Mouse (Mus musculus): ENCODE results near the gene Fry.

Fry gene

DNA sequence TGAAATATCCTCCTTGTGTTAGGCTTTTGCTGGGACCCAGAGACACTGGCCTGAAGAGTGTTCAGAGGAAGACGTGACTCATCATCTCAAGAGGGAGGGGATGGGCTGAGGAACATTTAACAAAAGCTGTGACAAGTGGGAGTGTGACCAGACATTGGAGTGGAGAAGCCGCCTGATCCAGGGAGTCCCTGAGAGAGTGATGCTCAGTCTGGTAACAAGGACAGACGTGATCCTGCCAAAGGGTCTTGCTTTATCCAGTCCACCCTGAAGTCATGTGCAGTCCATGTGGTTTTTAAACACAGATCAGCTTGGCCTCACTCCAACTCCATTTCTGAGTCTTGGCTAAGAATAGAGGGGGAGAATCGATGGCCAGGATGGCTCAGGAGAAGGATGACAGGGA lies 158.2 kb downstream of the Fry start:
- DNase-seq = no peak

DNA sequence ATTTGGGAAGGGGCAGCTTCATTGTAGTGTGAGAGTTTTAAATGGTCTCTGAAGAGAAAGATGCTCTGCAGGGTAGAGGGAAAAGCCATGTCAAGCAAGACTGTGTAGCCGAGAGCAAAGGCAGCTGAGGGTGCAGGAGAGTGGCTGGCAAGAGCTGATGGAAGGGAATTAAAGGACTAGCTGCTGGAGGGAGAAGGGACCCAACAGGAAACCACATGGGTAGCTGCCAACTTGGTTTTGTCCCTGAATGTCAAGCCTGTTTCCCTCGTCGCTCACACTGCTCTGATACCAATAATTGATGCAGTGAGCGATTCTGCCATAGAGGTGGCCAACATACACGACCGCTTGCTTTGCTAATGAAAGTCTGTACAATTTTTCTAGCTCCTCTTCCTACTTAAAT lies 160.9 kb downstream of the Fry start:
- DNase-seq = no peak

DNA sequence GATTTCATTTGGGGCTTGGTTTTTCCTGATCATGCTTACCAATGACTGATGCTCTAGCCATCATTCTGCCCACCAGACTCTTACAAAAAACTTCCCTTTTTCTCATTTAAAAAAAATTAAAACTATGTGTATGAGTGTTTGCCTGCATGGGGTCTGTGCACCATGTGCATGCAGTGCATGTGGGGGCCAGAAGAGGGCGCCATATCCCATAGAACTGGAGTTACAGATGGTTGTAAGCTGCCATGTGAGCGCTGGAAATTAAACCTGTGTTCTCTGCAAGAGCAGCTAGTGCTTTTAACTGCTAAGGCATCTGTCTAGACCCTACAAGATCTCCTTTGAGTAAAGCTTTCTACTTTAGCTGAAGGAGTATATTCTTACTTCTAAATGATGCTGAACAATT lies 162.6 kb downstream of the Fry start:
- no peak for DNase-seq

DNA sequence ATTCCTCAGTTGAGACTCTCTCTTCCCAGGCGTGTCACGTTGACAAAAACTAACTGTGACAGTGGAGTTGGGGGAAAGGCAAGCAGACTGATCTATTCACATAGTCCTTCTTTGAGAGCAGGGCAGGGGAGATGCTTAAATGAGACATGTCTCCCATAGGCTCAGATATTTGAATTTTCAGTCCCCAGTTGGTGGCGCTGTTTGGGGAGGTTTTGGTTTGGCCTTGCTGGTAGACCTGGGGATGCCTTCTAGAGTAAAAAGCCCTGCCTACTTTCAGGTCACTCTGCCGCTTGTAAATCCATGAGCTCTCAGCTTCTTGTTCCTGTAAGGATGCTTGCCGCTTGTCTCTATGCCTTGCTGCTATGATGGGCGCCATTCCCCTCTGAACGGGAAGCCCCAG lies 163.6 kb downstream of the Fry start:
- no peak for DNase-seq

DNA sequence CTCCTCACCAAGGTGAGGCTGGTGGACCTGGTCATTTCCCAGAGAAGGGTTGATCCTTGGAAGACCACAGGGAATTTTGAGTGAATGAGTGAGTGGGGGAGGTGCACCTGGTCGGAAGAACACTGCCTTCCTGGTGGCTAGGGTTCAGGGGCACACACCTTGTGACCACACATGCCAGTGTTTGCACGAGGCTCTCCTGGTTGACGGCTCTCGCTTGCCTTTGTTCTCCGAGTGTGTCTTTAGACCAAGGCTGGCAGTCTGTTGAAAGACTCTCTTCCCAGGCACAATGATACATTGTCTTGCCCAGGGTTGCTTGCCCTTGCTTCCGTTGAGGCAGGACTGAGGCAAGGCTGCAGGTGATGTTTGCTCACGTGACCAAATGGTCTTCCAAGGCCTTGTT lies 169.5 kb downstream of the Fry start:
- DNase-seq = no peak

DNA sequence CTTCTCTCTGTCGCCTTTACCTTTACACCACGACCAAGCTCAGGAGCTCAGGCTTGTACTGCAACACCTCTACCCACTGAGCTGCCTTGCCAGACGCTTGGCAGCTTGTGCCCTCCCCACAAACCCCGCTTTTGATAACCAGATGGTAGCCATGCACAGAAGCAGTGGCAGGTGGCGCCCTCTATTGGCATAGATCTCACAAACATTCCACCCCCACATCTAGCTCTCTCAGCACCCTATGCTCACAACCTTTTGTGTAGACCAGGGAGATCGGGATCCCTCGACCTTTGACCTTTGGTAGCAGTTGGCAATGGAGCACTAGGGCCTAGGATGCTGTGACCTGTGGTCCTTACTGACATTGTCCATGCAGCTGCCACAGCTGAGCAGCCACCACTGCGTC lies 171.2 kb downstream of the Fry start:
- DNase-seq = peak in 1 of 2 experiments; percentile 38

DNA sequence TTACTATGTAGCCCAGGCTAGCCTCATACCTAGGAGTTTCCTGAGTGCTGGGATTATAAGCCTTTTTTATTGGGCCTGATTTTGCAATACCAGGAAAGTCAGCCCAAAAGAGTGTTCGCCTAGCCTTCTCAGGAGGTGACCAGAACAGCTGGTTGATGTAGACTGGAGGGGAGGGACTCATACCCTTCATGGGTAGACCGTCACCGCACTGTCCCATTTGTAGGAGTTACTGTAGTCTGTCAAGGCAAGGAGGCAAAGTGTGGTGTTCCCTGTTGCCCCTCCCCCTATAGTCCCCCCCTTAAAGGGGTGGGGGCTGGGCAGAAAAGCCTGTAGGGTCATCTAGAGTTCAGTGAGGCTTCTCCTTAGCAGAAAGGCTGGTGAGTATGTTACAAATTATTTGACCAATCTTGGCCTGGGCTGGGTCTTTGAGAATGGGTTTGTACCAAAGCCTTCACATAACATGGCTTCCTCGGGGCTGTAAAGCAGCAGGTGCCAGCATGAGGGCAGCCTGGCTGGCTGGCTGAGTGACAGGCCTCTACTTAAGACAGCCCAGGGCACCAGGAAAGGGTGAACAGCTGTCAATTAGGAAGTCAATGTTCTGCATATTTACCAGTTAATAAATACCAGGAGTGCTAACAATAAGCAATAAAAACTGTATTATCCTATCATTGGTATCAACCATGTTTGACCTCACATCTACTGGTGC lies 172.2 kb downstream of the Fry start:
- DNase-seq = no peak

DNA sequence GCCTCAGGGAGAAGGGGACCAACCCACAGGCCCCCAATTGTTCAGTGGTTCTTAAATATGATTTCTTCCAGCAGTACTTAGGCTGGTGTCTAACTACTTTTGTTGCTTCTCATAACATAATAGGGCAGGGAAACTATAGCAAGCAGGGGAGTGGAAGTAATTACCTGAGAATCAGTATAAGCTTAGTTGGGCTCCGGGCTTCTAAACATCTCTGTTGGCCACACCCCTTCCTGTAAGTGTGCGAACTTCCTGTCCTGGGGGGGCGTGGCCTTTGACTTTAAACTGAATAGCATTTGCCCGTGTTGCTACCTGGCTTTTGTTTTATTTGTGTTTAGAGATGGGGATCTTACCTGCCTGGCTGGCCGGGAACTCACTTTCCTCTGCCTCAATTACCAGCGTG lies 172.8 kb downstream of the Fry start:
- peak in 1 of 2 experiments; percentile 9 for DNase-seq

DNA sequence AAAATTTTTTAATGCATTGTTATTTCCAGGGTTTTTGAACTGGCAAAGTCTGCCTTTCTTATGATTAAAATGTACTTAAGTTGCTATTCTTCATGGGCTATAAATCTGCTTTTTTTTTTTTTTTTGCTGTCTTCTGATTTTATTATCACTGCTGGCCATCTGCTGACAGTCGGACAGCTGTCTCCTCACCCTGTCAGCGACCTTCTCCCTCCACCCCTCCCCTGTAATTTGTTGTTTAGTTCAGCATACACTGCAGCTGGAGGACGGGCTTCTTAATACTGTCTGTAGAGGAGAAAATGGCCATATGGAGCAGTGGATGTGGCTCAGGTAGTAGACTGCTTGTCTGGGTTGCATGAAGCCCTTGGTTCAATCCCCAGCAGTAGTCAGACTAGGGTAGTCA lies 173.7 kb downstream of the Fry start:
- DNase-seq = no peak

DNA sequence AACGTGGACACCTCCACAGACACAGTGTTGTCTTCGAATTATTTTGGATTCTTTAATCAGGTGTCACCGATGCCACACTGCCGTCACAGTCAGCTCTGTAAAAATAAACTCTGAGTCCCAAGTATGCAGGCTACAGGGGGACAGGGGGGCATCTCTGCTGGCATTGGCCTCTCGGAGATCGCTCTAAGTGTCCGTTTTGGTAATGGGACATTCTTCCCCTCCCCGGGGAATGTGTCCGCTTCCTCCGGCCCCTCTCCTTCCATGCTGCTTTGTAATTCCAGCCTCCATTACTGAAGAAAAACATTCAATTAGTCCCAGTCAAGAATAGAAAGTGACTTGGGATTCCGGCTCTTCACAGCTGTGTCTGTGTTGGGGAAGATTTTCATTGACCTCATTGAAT lies 175.9 kb downstream of the Fry start:
- DNase-seq = no peak

DNA sequence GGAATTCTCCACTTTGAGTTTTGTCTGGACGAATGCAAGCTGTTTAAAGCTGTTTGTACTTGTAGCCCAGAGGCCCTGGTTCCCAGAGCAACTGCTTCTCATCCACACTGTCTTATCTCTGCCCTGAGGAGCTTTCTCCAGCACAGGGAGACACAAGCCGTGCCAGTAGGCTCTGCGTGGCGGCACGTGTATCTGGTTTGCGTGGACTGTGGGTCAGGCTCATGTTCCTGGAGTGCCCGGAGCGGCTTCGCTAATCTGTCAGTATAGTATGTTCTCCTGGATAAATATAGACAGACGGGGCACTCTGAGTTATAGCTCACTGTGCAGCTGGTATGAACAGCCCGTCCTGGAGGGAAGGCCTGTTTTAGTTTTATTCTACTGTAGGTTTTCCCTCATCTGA lies 176.7 kb downstream of the Fry start:
- no peak for DNase-seq

DNA sequence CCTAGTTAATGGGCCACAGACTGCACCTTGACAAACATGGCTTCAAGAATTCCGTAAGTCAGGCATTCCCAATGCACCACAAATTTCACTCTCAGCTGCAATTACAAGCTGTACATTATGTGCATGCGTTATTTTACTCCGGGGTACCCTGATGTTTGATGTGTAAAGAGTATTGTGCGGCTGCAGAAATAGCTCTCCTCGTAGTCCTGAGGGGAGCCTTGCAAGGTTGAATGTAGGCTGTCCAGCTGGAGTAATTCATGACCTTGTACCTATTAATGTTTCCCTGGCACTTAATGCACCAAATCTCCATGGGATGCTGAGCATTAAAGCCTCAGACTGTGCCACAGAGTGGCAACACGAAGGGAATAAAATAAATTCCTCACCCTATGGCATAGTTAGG lies 180.5 kb downstream of the Fry start:
- no peak for DNase-seq

DNA sequence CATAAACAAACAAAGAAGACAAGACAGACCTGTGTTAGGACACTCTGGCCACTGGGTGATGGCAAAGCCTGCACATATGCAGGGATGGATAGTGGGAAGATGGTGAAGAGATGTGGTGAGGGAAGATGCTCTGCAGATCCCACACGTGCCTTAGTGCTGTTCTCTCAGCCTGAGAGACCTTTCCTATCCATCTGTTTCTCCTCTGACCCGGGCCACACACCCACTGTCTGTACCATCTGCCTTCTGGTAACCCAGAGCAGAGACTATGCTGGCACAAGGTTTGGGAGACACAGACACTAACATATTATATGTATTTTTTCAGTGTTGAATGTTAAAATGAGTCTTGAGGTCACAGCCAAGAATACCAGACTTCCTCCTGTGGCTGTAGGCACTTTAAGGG lies 183.7 kb downstream of the Fry start:
- DNase-seq = no peak

DNA sequence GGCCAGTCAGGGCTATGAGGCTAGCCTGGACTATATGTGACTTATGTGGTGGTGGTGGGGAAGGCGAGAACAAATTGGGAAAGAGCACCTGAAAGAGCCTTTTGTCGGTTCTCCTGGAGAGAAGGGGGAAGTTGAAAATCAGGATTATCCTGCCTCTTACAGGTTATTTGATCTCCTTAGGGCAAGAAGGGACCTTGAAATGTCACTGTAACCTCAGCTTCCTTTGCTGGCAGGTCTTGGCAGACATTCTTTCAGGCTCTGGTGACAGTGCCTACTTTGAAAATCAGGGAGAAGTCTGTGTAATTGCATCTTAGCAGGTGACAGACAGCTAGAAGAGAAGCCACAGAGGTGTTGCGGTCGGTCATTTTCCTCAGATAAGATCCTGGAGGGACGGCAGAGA lies 184.6 kb downstream of the Fry start:
- no peak for DNase-seq

DNA sequence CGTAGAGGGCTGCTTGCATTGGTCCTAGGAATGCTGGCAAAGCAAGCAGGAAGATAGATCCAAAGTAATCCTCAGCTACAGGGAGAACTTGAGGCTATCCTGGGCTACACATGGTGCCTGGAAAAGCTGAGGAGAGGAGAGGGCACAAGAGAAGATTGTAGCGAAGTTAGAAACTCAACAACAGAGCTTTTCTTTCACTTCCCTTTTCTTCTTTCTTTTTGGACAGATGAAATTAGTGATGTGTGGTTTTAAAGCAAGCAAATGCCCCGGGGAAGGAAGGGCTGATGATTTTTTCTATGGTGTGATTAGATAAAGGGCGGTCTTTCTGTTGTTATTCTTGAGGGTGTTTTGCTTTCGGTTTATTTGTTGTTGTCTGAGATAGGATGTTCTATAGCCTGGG lies 188.1 kb downstream of the Fry start:
- no peak for DNase-seq

DNA sequence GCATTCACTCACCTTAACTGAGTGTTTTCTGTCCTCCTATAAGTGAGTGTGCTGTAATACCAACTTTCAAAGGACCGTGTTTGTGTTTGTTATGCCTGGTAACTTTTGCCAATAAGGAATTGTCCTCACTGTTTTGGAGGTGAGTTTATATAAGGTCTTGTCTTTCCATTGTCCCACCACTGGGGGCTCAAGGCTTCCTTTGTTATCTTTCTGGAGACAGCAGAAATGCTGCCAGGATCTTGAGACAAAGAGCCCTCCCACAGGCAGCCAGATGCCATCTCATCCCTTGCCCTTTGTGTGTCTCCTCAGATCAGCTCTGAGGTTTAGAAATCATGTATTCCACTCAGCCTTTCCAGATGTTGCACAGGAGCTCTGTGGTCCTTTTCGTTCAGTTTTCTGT lies 194.8 kb downstream of the Fry start:
- no peak for DNase-seq

DNA sequence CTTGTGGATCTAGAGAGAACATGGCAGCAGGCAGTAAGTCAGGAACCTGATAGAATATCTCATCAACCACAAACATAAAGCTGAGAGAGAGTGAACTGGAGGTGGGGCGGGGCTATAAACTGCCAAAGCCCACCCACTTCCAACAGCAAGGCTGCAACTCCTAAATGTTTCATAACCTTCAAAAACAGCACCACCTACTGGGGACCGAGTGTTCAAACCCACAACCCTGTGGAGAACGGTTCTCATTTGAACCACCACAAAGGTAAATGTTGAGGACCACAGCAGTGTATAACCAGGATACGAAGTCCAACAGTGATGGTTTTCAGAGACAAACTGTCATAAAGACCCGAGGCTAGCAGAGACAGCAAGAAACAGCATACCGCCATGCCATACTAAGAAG lies 196.1 kb downstream of the Fry start:
- DNase-seq = no peak

DNA sequence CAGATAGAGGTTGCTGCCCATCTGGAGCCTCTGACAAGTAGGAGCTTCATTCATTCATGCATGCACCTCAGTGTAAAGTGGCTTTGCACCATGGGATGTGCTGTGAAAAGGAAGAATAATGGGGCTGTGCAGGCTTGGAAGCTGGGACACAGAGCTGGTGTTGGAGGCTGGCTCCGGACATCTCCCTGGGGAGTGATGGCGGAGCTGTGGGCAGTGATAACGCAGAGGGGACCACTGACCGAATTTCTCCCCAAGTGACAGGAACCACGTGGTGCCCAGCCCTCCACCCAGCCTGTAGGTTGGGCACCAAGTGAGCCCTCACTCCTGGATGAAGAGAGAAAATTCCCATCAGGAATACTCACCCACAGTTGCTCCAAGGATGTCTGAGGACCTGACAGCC lies 207.0 kb downstream of the Fry start:
- no peak for DNase-seq

DNA sequence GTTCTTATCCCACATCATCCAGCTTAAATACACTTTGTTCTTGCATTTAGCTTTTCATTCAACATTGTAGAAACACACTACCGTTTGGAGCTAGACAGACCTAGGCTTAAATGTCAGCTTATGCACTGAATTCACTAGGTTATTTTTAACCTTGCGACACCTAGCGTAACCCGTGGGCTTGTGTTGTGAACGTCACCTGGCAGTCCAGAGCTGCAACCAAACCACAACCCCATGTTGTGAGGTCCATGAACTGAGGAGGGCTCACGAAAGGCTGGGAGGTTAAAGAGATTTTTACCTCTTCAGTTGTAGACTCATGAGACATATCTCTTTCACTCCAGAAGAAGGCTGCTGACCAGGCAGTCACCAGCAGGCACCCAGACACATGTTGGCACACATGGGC lies 210.2 kb downstream of the Fry start:
- DNase-seq = no peak

DNA sequence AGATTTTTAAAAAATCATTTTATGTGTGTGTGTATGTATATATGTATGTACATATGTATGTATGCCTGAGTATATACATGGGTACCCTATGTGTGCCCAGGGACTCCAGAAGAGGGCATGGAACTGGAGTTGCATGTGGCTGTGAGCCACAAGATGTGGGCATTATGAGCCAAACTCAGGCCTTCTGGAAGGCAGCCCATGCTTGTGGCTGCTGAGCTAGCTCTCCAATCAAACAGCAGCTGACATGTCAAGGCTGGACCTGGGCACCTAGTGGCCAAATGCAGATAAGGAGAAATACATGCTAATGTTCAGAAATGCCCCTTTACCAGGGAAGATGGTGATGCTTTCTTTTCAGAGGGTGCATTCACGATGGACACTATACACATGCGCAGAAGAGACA lies 213.4 kb downstream of the Fry start:
- DNase-seq = no peak

DNA sequence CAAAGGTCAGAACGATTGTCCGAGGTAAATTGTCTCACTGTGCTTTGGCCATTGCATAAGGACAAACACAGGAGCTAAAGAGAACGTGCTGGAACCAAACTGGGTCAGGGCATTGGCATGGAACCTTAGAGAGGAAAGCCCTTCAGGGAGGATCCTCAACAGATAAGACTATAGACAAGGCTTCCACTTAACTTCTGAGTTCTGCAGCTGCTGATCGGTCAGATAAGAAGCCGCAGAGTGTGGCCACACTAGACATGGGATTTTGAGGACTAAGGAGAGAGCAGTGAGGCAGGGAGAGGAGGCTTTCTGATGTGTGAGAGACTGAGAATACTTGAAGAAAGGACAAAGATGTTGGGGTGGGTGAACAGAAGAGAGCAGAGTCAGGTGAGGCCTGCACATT lies 214.4 kb downstream of the Fry start:
- no peak for DNase-seq

DNA sequence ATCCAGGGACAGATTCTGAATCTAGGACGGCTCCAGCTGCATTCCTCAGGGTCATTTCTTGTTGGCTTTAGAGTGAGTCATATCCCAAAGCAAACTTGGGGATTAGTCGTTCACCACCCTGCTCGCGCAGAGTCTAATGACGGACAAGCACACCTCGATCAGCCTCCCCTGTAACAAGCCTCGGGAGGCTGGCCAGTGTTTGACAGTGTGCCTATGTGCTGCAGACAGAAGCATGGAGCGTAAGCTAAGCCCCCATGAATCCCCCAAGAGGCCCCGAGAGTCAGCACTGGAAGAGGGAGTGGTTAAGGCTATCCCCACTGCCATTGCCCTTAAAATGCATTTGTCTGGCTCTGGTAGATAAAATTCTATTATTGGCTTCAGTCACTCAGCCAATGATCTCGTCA lies 214.9 kb downstream of the Fry start:
- DNase-seq = no peak

DNA sequence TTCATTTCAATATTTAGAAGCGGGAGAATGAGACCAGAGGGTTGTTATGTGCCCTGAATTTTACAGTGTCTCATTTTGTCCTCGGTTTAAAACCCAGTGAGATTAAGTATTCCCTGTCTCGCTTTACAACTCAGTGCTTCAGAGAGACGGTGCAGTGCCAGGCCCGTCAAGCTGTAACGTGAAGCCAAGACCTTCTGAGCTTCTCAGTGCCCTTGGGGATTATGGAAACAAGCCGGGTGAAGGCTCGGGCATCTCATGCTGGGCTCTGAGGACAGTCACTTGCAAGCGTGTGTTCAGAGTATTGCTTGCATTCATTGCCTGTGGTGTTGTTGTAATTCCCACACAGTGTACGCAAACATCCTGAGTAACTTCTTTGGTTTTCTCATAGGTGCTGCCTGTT lies 218.0 kb downstream of the Fry start:
- DNase-seq = no peak

DNA sequence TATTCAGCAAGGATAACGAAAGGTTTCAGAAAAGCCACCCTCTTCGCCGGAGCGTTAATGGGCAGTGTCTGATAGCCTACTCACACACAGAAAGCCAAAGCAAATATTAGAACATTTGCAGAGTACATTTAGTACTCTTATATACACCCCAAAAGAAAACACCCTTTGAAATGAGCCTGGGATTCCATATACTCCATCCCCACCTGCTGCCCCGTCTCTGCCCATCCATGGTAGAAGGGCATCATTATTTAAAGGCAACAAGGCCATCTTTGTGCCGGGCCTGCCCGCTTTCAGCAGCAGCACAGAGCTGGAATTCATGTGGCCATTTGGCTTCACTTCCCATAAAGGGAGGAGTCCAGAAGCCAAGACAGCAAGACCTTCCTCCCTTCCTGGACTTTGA lies 219.3 kb downstream of the Fry start:
- DNase-seq = no peak

DNA sequence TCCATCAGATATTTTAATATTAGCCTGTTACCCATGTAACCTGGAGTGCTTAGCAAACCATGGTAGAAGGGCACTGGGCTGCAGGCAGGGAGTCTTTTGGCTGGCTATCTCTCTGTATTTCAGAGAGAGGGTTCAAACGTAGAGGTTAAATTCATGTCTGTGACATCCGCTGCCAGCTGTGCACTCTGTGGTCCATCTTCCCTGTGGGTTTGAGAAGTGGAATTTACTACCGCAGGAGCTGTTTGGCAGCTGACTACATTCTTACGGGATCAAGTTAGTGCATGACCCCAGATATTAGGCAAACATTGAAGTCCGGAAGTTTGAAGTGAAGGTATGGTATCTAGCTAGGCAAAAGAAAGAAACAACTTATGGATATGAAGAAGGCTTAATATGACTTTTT lies 222.5 kb downstream of the Fry start:
- no peak for DNase-seq

DNA sequence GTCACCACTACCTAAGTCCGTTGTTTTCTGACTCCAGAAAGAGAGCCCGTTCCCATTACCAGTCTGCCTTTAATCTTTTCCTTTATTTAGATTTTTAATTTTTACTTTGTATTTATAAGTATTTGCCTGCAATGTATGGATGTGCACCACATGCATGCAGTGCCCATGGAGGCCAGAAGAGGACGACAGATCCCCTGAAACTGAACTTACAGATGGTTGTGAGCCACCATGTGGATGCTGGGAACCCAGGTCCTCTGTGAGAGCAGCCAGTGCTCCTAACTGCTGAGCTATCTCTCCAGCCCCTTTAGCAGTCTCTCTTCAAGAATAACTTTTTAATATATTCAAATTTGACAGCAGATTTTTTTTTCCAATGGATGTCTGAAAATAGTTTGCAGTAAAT lies 223.7 kb downstream of the Fry start:
- no peak for DNase-seq

Measured in spleen, adult 18-20 months (tissue).